Comparison of ENCODE assay signal across 13 mouse cellular contexts in genomic region chr12:108635501-108635900, GRCm38 (mm10).
DNase-seq lines count a peak whose midpoint lies in the region; TF ChIP-seq lines count a peak whose summit lies in the region.
"Had no signal": no experiment of that assay in that cellular context is flagged by ENCODE, and none has a peak within 500 bp of the region (broad histone marks: within the 10 kb centered on the region; RNA-seq: fewer than 3 reads in every experiment).

No protein-coding gene starts in this region.

- peak; percentile 56 for DNase-seq in lung, postnatal 25 days (ENCODE audit: low spot score)
- DNase-seq in lung, postnatal 10 days, result no peak
- peak; percentile 67 for DNase-seq in thymus, postnatal 25 days
- no peak for DNase-seq in urinary bladder, postnatal 14 days (ENCODE audit: low spot score)
- no peak for DNase-seq in yolk sac, embryonic 10.5 days (ENCODE audit: low spot score)
- DNase-seq in kidney, adult 18-20 months, result no peak
- DNase-seq: kidney, adult 9 months; layer of hippocampus, postnatal 36 days; lung, embryonic 14.5 days had no signal

- peaks cover 36% of the 10 kb centered on the region for H3K27me3 ChIP-seq in megakaryocyte, embryonic 14.5 days (replicated peaks)

- H3K4me3 ChIP-seq in bone marrow macrophage, adult 2 months (ENCODE audit: insufficient read depth, low read length), result peak overlapping the region; percentile 62
- peak overlapping the region; percentile 78 for H3K4me3 ChIP-seq in megakaryocyte, embryonic 14.5 days (replicated peaks)
- H3K4me3 ChIP-seq: erythroblast, embryonic 14.5 days; hindbrain, embryonic 10.5 days had no signal

- H3K9me3 ChIP-seq in megakaryocyte, embryonic 14.5 days, result no peaks in the 10 kb centered on the region
- H3K9me3 ChIP-seq: hindbrain, embryonic 10.5 days had no signal

- peaks cover 65% of the 10 kb centered on the region for H3K4me1 ChIP-seq in bone marrow macrophage, adult 2 months (ENCODE audit: control insufficient read depth, insufficient read depth, low read length)
- H3K4me1 ChIP-seq in megakaryocyte, embryonic 14.5 days, result peaks cover 71% of the 10 kb centered on the region

- H3K27ac ChIP-seq in bone marrow macrophage, adult 2 months (ENCODE audit: insufficient read depth, low read depth, low read length), result peak overlapping the region; percentile 96
- H3K27ac ChIP-seq: hindbrain, embryonic 10.5 days had no signal

- no peak for TF ChIP-seq CTCF in bone marrow macrophage, adult 2 months (IDR thresholded peaks at IDR 0.05; ENCODE audit: low read depth, low read length)

- H3K36me3 ChIP-seq in megakaryocyte, embryonic 14.5 days (replicated peaks; ENCODE audit: low read length), result no peaks in the 10 kb centered on the region

- TF ChIP-seq POLR2A in bone marrow macrophage, adult 2 months (IDR thresholded peaks at IDR 0.05; ENCODE audit: borderline replicate concordance, low read depth, low read length), result no peak

Comparison
In these comparisons a context has a peak if more than half of its experiments do, and no peak if none do; other contexts are left out.
1. DNase-seq: peak in lung, postnatal 25 days (single experiment) and thymus, postnatal 25 days (single experiment); none in lung, postnatal 10 days (single experiment), urinary bladder, postnatal 14 days (single experiment), yolk sac, embryonic 10.5 days (single experiment) and kidney, adult 18-20 months (single experiment).